Comparison of ENCODE assay signal across 8 mouse cellular contexts in genomic region chr6:55203931-55204330, GRCm38 (mm10). TPM values are rescaled to one million over a fixed set of nuclear protein-coding genes. Genes with fewer than 3 reads are reported as not detected.
DNase-seq lines count a peak whose midpoint lies in the region; ATAC-seq and TF ChIP-seq lines count a peak whose summit lies in the region.
"Had no signal": no experiment of that assay in that cellular context is flagged by ENCODE, and none has a peak within 500 bp of the region (broad histone marks: within the 10 kb centered on the region; RNA-seq: fewer than 3 reads in every experiment).

No protein-coding gene starts in this region.

- no peak for DNase-seq in liver, adult 2 months (ENCODE audit: extremely low read depth, low read depth, low spot score)
- no peak for DNase-seq in liver
- DNase-seq in forebrain, embryonic 14.5 days (ENCODE audit: low spot score) = no peak
- no peak for DNase-seq in adrenal gland, adult 2 months
- no peak for DNase-seq in cerebellum, postnatal 25 days

- peak overlapping the region; percentile 53 for H3K27ac ChIP-seq in liver, adult 2 months (replicated peaks; ENCODE audit: insufficient read depth, low read depth, low read length)
- H3K27ac ChIP-seq in forebrain, embryonic 14.5 days (ENCODE audit: low read depth, low read length) = peak overlapping the region; percentile 90
- H3K27ac ChIP-seq in limb, embryonic 13.5 days = peak overlapping the region; percentile 88
- H3K27ac ChIP-seq in small intestine, adult 2 months (ENCODE audit: insufficient read depth, low read depth, low read length) = no peak overlapping the region

- 85% methylated on average over 3 of the region's 3 CpGs for WGBS in liver, adult 2 months
- WGBS in forebrain, embryonic 14.5 days = 37% methylated on average over 3 of the region's 3 CpGs
- WGBS in limb, embryonic 13.5 days = 60% methylated on average over 3 of the region's 3 CpGs
- 86% methylated on average over 3 of the region's 3 CpGs for WGBS in small intestine, adult 2 months

- TF ChIP-seq CTCF in liver, adult 2 months (IDR thresholded peaks at IDR 0.05; ENCODE audit: low read depth, low read length) = no peak
- TF ChIP-seq CTCF in small intestine, adult 2 months (IDR thresholded peaks at IDR 0.05; ENCODE audit: extremely low read depth, insufficient read length, insufficient replicate concordance, low read depth, low read length) = no peak

- H3K4me2 ChIP-seq in forebrain, embryonic 14.5 days (ENCODE audit: low read length) = peak overlapping the region; percentile 54
- H3K4me2 ChIP-seq in limb, embryonic 13.5 days (replicated peaks) = peak overlapping the region; percentile 65

- peak; percentile 54 for ATAC-seq in forebrain, embryonic 14.5 days
- ATAC-seq in limb, embryonic 13.5 days (ENCODE audit: low FRiP score, low read depth) = 0 out of 2 replicates have a peak, but pooled peaks have one; percentile 29

- no peak overlapping the region for H3K4me3 ChIP-seq in liver, adult 2 months (ENCODE audit: insufficient read depth, low read depth, low read length)
- peak overlapping the region; percentile 38 for H3K4me3 ChIP-seq in forebrain, embryonic 14.5 days (ENCODE audit: low read depth, low read length)
- peak overlapping the region; percentile 51 for H3K4me3 ChIP-seq in limb, embryonic 13.5 days
- 0 out of 2 replicates have a peak overlapping the region, but pooled peaks have one; percentile 82 for H3K4me3 ChIP-seq in small intestine, adult 2 months (ENCODE audit: low read depth, low read length)

- H3K36me3 ChIP-seq in liver, adult 2 months (ENCODE audit: control insufficient read depth, insufficient read depth, low read length) = no peaks in the 10 kb centered on the region
- no peaks in the 10 kb centered on the region for H3K36me3 ChIP-seq in forebrain, embryonic 14.5 days (ENCODE audit: control insufficient read depth, insufficient read depth, low read length)
- H3K36me3 ChIP-seq in limb, embryonic 13.5 days = no peaks in the 10 kb centered on the region
- no peaks in the 10 kb centered on the region for H3K36me3 ChIP-seq in small intestine, adult 2 months (ENCODE audit: control insufficient read depth, insufficient read depth, low read length)

- H3K9me3 ChIP-seq in forebrain, embryonic 14.5 days (replicated peaks; ENCODE audit: control insufficient read depth, low read length) = no peaks in the 10 kb centered on the region
- no peaks in the 10 kb centered on the region for H3K9me3 ChIP-seq in limb, embryonic 13.5 days

- peaks cover 5% of the 10 kb centered on the region for H3K4me1 ChIP-seq in liver, adult 2 months (ENCODE audit: control insufficient read depth, insufficient read depth, low read length)
- H3K4me1 ChIP-seq in forebrain, embryonic 14.5 days (ENCODE audit: control insufficient read depth, insufficient read depth, low read length) = peaks cover 9% of the 10 kb centered on the region; the same call in 1 of the 2 replicates
- peaks cover 34% of the 10 kb centered on the region for H3K4me1 ChIP-seq in limb, embryonic 13.5 days
- H3K4me1 ChIP-seq in small intestine, adult 2 months (ENCODE audit: control insufficient read depth, insufficient read depth, insufficient read length, low read length) = peaks cover 2% of the 10 kb centered on the region; the same call in 1 of the 2 replicates

- no peak for TF ChIP-seq POLR2A in liver, adult 2 months (IDR thresholded peaks at IDR 0.05; ENCODE audit: extremely low read depth, insufficient read depth, low read length)
- no peak for TF ChIP-seq POLR2A in small intestine, adult 2 months (IDR thresholded peaks at IDR 0.05; ENCODE audit: low read depth, low read length)

- no peaks in the 10 kb centered on the region for H3K27me3 ChIP-seq in liver, adult 2 months (ENCODE audit: control insufficient read depth, insufficient read depth, low read length)
- H3K27me3 ChIP-seq in forebrain, embryonic 14.5 days (replicated peaks; ENCODE audit: control insufficient read depth, insufficient read depth, low read length) = no peaks in the 10 kb centered on the region
- H3K27me3 ChIP-seq in limb, embryonic 13.5 days = no peaks in the 10 kb centered on the region
- no peaks in the 10 kb centered on the region for H3K27me3 ChIP-seq in small intestine, adult 2 months (ENCODE audit: control insufficient read depth, insufficient read depth, low read length)

- no peaks in the 10 kb centered on the region; the same call in 1 of the 2 replicates for H3K79me2 ChIP-seq in liver, adult 2 months (ENCODE audit: control insufficient read depth, insufficient read depth, low read length)

- H3K9ac ChIP-seq in liver, adult 2 months (ENCODE audit: low read depth, low read length) = peak overlapping the region; percentile 25
- peak overlapping the region; percentile 57 for H3K9ac ChIP-seq in forebrain, embryonic 14.5 days (ENCODE audit: low read length)
- H3K9ac ChIP-seq in limb, embryonic 13.5 days = peak overlapping the region; percentile 57

RNA-seq across cellular contexts. Expression of gene Mindy4, which starts 0.7 kb away (rescaled TPM):
- 4.1 and 7.7 TPM in 2 replicates for total RNA-seq in liver, adult 2 months (2014; rRNA removed)
- polyA plus RNA-seq in liver, adult 2 months (2012; rRNA removed) = 3.3 and 4.3 TPM in 2 replicates
- polyA plus RNA-seq in forebrain, embryonic 14.5 days (2014; fragmentation: Nextera tagmentation; extraction: Ambion mirVana) = 15.8 and 18.6 TPM in 2 replicates
- polyA plus RNA-seq in limb, embryonic 13.5 days (2015; fragmentation: Nextera tagmentation; extraction: Ambion mirVana) = 16.3 and 17.5 TPM in 2 replicates
- 0.81 and 0.98 TPM in 2 replicates for polyA plus RNA-seq in small intestine, adult 2 months (2012; rRNA removed)
- 1 to 10 TPM; 2.9 to 5.6 TPM for total RNA-seq in adrenal gland, adult 2 months (2021)
- 5.5 and 5.9 TPM in 2 replicates for polyA plus RNA-seq in adrenal gland, adult 2 months (2012; rRNA removed)

RNA-seq across cellular contexts. Expression of gene Inmt, which starts 29.1 kb away (rescaled TPM):
- total RNA-seq in liver, adult 2 months (2014; rRNA removed) = 2,150 and 2,435 TPM in 2 replicates
- polyA plus RNA-seq in liver, adult 2 months (2012; rRNA removed) = 370 and 421 TPM in 2 replicates
- 0.21 TPM in 1 of 2 replicates, not detected in the other for polyA plus RNA-seq in forebrain, embryonic 14.5 days (2014; fragmentation: Nextera tagmentation; extraction: Ambion mirVana)
- 0.36 and 0.71 TPM in 2 replicates for polyA plus RNA-seq in limb, embryonic 13.5 days (2015; fragmentation: Nextera tagmentation; extraction: Ambion mirVana)
- polyA plus RNA-seq in small intestine, adult 2 months (2012; rRNA removed) = 0.27 and 1.1 TPM in 2 replicates
- total RNA-seq in adrenal gland, adult 2 months (2021) = 10 to 100 TPM in 1 of 2 experiments, 1 to 10 TPM in 1; 8.9 to 28.9 TPM
- 3.3 and 3.8 TPM in 2 replicates for polyA plus RNA-seq in adrenal gland, adult 2 months (2012; rRNA removed)
- total RNA-seq: hematopoietic stem cell, adult 5-6 weeks had no signal

Comparison
In these comparisons a context has a peak if more than half of its experiments do, and no peak if none do; other contexts are left out.
1. RNA of gene Inmt, which starts 29.1 kb away (polyA plus RNA-seq): 370 to 421 TPM in liver, adult 2 months; 3.3 to 3.8 TPM in adrenal gland, adult 2 months, 0.36 to 0.71 TPM in limb, embryonic 13.5 days, 0.27 to 1.1 TPM in small intestine, adult 2 months and 0.21 TPM in forebrain, embryonic 14.5 days; every median in the first group is over 10 times any median in the second.
2. Peak in every context shown above with its lines, with median percentiles within 50 percentile points of each other: H3K9ac ChIP-seq.